Comparison of ENCODE assay signal across 9 mouse cellular contexts in the genomic region with DNA sequence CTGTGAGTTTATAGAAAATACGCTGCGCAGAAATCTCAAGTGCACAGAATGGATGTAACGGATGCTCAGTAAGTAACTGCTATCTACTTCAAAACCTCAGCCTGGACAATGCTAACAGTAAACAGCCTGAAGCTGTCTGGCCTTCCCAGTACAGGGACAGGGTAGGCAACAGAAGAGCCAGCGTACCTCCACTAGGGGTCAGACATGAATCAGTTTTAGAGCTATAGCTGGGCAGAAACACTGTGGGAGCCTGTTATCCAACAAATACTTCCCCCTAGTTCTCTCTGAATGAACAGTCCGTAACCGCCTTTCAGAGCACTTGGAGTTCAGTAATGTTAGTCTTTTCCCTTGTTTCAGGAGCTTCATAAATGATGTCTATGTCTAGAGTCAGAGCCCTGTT.
DNase-seq lines count a peak whose midpoint lies in the region; ATAC-seq and TF ChIP-seq lines count a peak whose summit lies in the region.
"Had no signal": no experiment of that assay in that cellular context is flagged by ENCODE, and none has a peak within 500 bp of the region (broad histone marks: within the 10 kb centered on the region; RNA-seq: fewer than 3 reads in every experiment).

No protein-coding gene starts in this region.

- intact Hi-C loops in heart, postnatal 36 days (cut with DNase I) = loop anchor here (1.0 to 5.0 kb wide), 4 partner anchors 70 to 364 kb away; a partner anchor contains a TSS

- TF ChIP-seq CTCF in G1E (IDR thresholded peaks at IDR 0.05; ENCODE audit: low read depth, low read length) = peak; percentile 33
- peak; percentile 90 for TF ChIP-seq CTCF in lung, adult 2 months (IDR thresholded peaks at IDR 0.05; ENCODE audit: insufficient read depth, low read length)

- no peak overlapping the region for H3K9ac ChIP-seq in forebrain, embryonic 16.5 days (replicated peaks; ENCODE audit: low read depth, low read length)

- H3K27me3 ChIP-seq in G1E (ENCODE audit: insufficient read depth, low read length) = no peaks in the 10 kb centered on the region
- no peaks in the 10 kb centered on the region for H3K27me3 ChIP-seq in forebrain, embryonic 16.5 days (replicated peaks; ENCODE audit: control insufficient read depth, insufficient read depth, low read length)

- DNase-seq in G1E (ENCODE audit: low spot score) = peak; percentile 29
- peak; percentile 84 for DNase-seq in cerebellum, adult 11-12 months
- peak; percentile 70 to 81 for DNase-seq in heart, postnatal 36 days
- peak; percentile 74 to 91 for DNase-seq in layer of hippocampus, adult 18-20 months (ENCODE audit: low spot score in 2 of 2)
- peak; percentile 55 for DNase-seq in lung, adult 2 months
- peak; percentile 33 for DNase-seq in thymus, adult 18-20 months

- peaks cover 39% of the 10 kb centered on the region for H3K36me3 ChIP-seq in G1E (replicated peaks)
- no peaks in the 10 kb centered on the region for H3K36me3 ChIP-seq in forebrain, embryonic 16.5 days (ENCODE audit: control insufficient read depth, insufficient read depth)

- H3K9me3 ChIP-seq in G1E (replicated peaks) = no peaks in the 10 kb centered on the region
- no peaks in the 10 kb centered on the region for H3K9me3 ChIP-seq in forebrain, embryonic 16.5 days (ENCODE audit: control insufficient read depth, low read length)

- no peak overlapping the region for H3K27ac ChIP-seq in forebrain, embryonic 16.5 days (ENCODE audit: low read length)

- peak; percentile 63 for ATAC-seq in G1E (ENCODE audit: extremely low read depth, insufficient number of reproducible peaks, low FRiP score, poor library complexity, severe bottlenecking)
- peak; percentile 96 for ATAC-seq in forebrain, embryonic 16.5 days
- ATAC-seq in neutrophil, adult 5-6 weeks (ENCODE audit: extremely low read depth, insufficient number of reproducible peaks, low FRiP score, poor library complexity, severe bottlenecking) = peak; percentile 86

- TF ChIP-seq POLR2A in lung, adult 2 months (IDR thresholded peaks at IDR 0.05; ENCODE audit: borderline replicate concordance, extremely low read depth, low read depth, low read length) = no peak

- 35% methylated on average over 6 of the region's 6 CpGs for WGBS in forebrain, embryonic 16.5 days
- WGBS in lung, adult 2 months = 37% methylated on average over 6 of the region's 6 CpGs

- no peak overlapping the region for H3K4me2 ChIP-seq in forebrain, embryonic 16.5 days (ENCODE audit: low read length)

- no peak overlapping the region for H3K4me3 ChIP-seq in G1E (ENCODE audit: low read depth, low read length)
- no peak overlapping the region for H3K4me3 ChIP-seq in forebrain, embryonic 16.5 days (replicated peaks; ENCODE audit: low read length)
- no peak overlapping the region for H3K4me3 ChIP-seq in lung, adult 2 months (replicated peaks; ENCODE audit: extremely low read depth, low read depth, low read length)
- H3K4me3 ChIP-seq: myocyte had no signal

- peaks cover 4% of the 10 kb centered on the region for H3K4me1 ChIP-seq in G1E (ENCODE audit: insufficient read depth, low read depth, low read length)
- H3K4me1 ChIP-seq in forebrain, embryonic 16.5 days (replicated peaks; ENCODE audit: control insufficient read depth, insufficient read depth, low read length) = peaks cover 8% of the 10 kb centered on the region
- H3K4me1 ChIP-seq in lung, adult 2 months (ENCODE audit: control insufficient read depth, insufficient read depth, low read length) = peaks cover 2% of the 10 kb centered on the region; the same call in 1 of the 2 replicates

Comparison
In these comparisons a context has a peak if more than half of its experiments do, and no peak if none do; other contexts are left out.
1. DNase-seq: peak in every context shown above with its lines; median percentile 84 in cerebellum, adult 11-12 months; 82 in layer of hippocampus, adult 18-20 months; 76 in heart, postnatal 36 days; 55 in lung, adult 2 months; 33 in thymus, adult 18-20 months; 29 in G1E.